Mouse (Mus musculus): ENCODE measurements around the gene Med18. TPM values are rescaled to one million over a fixed set of nuclear protein-coding genes. Genes with fewer than 3 reads are reported as not detected.

Med18 gene
- polyA plus RNA-seq, 1 experiment from 2014 or later: 31.8 TPM

- Histone ChIP-seq H3K27me3 (ENCODE audit: control insufficient read depth, insufficient read depth, low read length) (no peaks in the 10 kb centered on the region), H3K27ac (ENCODE audit: low read depth, low read length) (no peak overlapping the region), H3K4me2 (ENCODE audit: low read depth, low read length, severe bottlenecking) (no peak overlapping the region), H3K36me3 (ENCODE audit: control insufficient read depth, insufficient read depth, low read length) (no peaks in the 10 kb centered on the region), H3K4me3 (ENCODE audit: low read depth, low read length) (no peak overlapping the region), H3K9ac (ENCODE audit: low read length) (no peak overlapping the region), H3K9me3 (ENCODE audit: control insufficient read depth, low read length) (no peaks in the 10 kb centered on the region), H3K4me1 (replicated peaks; ENCODE audit: control insufficient read depth, insufficient read depth, low read length) (no peaks in the 10 kb centered on the region)
- ATAC-seq (replicated peaks; ENCODE audit: low FRiP score) (no peak), DNase-seq (ENCODE audit: low spot score) (no peak)
- WGBS: 87% methylated on average over 11 of the region's 11 CpGs
These were observed 39.6 kb upstream of the Med18 start for GRCm38 (mm10) chr4:132503344-132503743.

GRCm38 (mm10) chr4:132501639-132502038, 37.9 kb upstream of the Med18 start:
- Histone ChIP-seq H3K27me3 (ENCODE audit: control insufficient read depth, insufficient read depth, low read length) (no peaks in the 10 kb centered on the region), H3K9ac (ENCODE audit: low read length) (no peak overlapping the region), H3K4me3 (ENCODE audit: low read depth, low read length) (no peak overlapping the region), H3K27ac (ENCODE audit: low read depth, low read length) (no peak overlapping the region), H3K36me3 (ENCODE audit: control insufficient read depth, insufficient read depth, low read length) (no peaks in the 10 kb centered on the region; the same call in 1 of the 2 replicates), H3K4me1 (replicated peaks; ENCODE audit: control insufficient read depth, insufficient read depth, low read length) (no peaks in the 10 kb centered on the region), H3K9me3 (ENCODE audit: control insufficient read depth, low read length) (no peaks in the 10 kb centered on the region), H3K4me2 (ENCODE audit: low read depth, low read length, severe bottlenecking) (no peak overlapping the region)
- ATAC-seq (replicated peaks; ENCODE audit: low FRiP score): no peak
- 95% methylated on average over 6 of the region's 6 CpGs for WGBS
- DNase-seq (ENCODE audit: low spot score): no peak

- Histone ChIP-seq H3K4me3 (ENCODE audit: low read depth, low read length) (no peak overlapping the region), H3K27ac (ENCODE audit: low read depth, low read length) (no peak overlapping the region), H3K4me2 (ENCODE audit: low read depth, low read length, severe bottlenecking) (no peak overlapping the region), H3K4me1 (replicated peaks; ENCODE audit: control insufficient read depth, insufficient read depth, low read length) (no peaks in the 10 kb centered on the region), H3K27me3 (ENCODE audit: control insufficient read depth, insufficient read depth, low read length) (no peaks in the 10 kb centered on the region), H3K36me3 (ENCODE audit: control insufficient read depth, insufficient read depth, low read length) (no peaks in the 10 kb centered on the region; the same call in 1 of the 2 replicates), H3K9ac (ENCODE audit: low read length) (no peak overlapping the region), H3K9me3 (ENCODE audit: control insufficient read depth, low read length) (no peaks in the 10 kb centered on the region)
- DNase-seq (ENCODE audit: low spot score) (no peak), ATAC-seq (replicated peaks; ENCODE audit: low FRiP score) (no peak)
- WGBS: 93% methylated on average over 20 of the region's 20 CpGs
These were observed 30.7 kb upstream of the Med18 start for GRCm38 (mm10) chr4:132494271-132494918.

- no peak for ATAC-seq (replicated peaks; ENCODE audit: low FRiP score)
- H3K36me3 ChIP-seq (ENCODE audit: control insufficient read depth, insufficient read depth, low read length): no peaks in the 10 kb centered on the region; the same call in 1 of the 2 replicates
- H3K27ac ChIP-seq (ENCODE audit: low read depth, low read length): no peak overlapping the region
- H3K4me2 ChIP-seq (ENCODE audit: low read depth, low read length, severe bottlenecking): no peak overlapping the region
- no peaks in the 10 kb centered on the region for H3K27me3 ChIP-seq (ENCODE audit: control insufficient read depth, insufficient read depth, low read length)
- no peaks in the 10 kb centered on the region for H3K9me3 ChIP-seq (ENCODE audit: control insufficient read depth, low read length)
- WGBS: 86% methylated on average over 10 of the region's 10 CpGs
- no peak for DNase-seq (ENCODE audit: low spot score)
- H3K9ac ChIP-seq (ENCODE audit: low read length): no peak overlapping the region
- H3K4me3 ChIP-seq (ENCODE audit: low read depth, low read length): no peak overlapping the region
- no peaks in the 10 kb centered on the region for H3K4me1 ChIP-seq (replicated peaks; ENCODE audit: control insufficient read depth, insufficient read depth, low read length)
These were observed 28.7 kb upstream of the Med18 start for GRCm38 (mm10) chr4:132492178-132493060.

DNA sequence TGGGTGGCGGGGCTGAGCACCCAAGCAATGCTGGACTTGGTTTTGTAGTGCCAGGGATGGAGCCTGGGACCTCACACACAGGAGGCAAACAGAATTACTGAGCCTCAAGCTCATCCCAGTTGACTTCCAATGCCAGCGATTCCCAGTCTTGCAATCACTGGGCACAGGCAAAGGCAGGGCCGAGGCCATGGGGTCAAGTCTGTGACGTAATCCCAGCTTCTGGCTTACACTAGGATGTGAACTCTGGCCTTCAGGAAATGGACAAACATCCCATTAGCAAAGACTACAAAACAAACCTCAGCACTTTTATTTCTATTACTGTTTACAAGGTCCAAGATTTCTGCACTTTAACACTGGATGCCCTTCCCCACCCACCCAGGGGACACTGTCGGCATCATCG, 28.0 kb upstream of the Med18 start:
- Histone ChIP-seq H3K4me2 (ENCODE audit: low read depth, low read length, severe bottlenecking) (no peak overlapping the region), H3K4me1 (replicated peaks; ENCODE audit: control insufficient read depth, insufficient read depth, low read length) (no peaks in the 10 kb centered on the region), H3K9me3 (ENCODE audit: control insufficient read depth, low read length) (no peaks in the 10 kb centered on the region), H3K9ac (ENCODE audit: low read length) (no peak overlapping the region), H3K27me3 (ENCODE audit: control insufficient read depth, insufficient read depth, low read length) (no peaks in the 10 kb centered on the region), H3K27ac (ENCODE audit: low read depth, low read length) (no peak overlapping the region), H3K36me3 (ENCODE audit: control insufficient read depth, insufficient read depth, low read length) (no peaks in the 10 kb centered on the region; the same call in 1 of the 2 replicates), H3K4me3 (ENCODE audit: low read depth, low read length) (no peak overlapping the region)
- DNase-seq (ENCODE audit: low spot score) (no peak), ATAC-seq (replicated peaks; ENCODE audit: low FRiP score) (no peak)
- 93% methylated on average over 6 of the region's 6 CpGs for WGBS

GRCm38 (mm10) chr4:132491057-132491456, 27.3 kb upstream of the Med18 start:
- Histone ChIP-seq H3K9ac (ENCODE audit: low read length) (no peak overlapping the region), H3K9me3 (ENCODE audit: control insufficient read depth, low read length) (no peaks in the 10 kb centered on the region), H3K4me2 (ENCODE audit: low read depth, low read length, severe bottlenecking) (no peak overlapping the region), H3K4me1 (replicated peaks; ENCODE audit: control insufficient read depth, insufficient read depth, low read length) (no peaks in the 10 kb centered on the region), H3K27ac (ENCODE audit: low read depth, low read length) (no peak overlapping the region), H3K27me3 (ENCODE audit: control insufficient read depth, insufficient read depth, low read length) (no peaks in the 10 kb centered on the region), H3K36me3 (ENCODE audit: control insufficient read depth, insufficient read depth, low read length) (no peaks in the 10 kb centered on the region), H3K4me3 (ENCODE audit: low read depth, low read length) (no peak overlapping the region)
- DNase-seq (ENCODE audit: low spot score) (no peak), ATAC-seq (replicated peaks; ENCODE audit: low FRiP score) (no peak)
- WGBS: 93% methylated on average over 8 of the region's 8 CpGs

DNA sequence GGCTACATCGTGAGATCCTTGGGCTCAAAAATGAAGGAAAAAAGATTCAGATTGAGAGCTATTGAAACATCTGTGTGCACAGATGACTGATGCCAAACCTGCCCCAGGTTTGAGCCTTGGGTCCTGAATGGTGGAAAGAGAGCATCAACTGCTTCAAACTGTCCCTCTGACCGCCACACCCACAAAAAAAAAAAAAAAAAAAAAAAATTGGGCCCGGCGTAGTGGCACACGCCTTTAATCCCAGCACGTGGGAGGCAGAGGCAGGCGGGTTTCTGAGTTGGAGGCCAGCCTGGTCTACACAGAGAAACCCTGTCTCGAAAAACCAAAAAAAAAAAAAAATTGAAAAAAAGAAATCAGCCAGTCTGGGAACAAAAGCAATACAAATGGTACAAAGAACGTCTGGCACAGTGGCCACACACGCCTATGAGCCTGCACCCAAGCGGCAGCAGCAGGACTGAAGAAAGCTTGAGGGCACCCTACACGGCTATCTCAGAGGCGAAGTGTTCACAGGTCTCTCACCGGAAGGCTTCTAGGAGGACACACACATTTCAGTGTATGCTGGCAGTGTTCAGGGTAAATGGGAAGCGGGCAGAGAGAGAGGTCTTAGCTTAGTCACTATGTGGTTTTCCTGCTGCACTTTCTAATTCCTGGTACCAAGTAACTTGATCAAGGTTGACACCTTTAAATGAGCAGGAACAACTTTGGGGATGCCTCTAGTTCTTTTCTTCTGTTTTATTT, 26.7 kb upstream of the Med18 start:
- no peaks in the 10 kb centered on the region for H3K27me3 ChIP-seq (ENCODE audit: control insufficient read depth, insufficient read depth, low read length)
- no peak for DNase-seq (ENCODE audit: low spot score)
- H3K4me1 ChIP-seq (replicated peaks; ENCODE audit: control insufficient read depth, insufficient read depth, low read length): no peaks in the 10 kb centered on the region
- no peaks in the 10 kb centered on the region for H3K36me3 ChIP-seq (ENCODE audit: control insufficient read depth, insufficient read depth, low read length)
- no peak for ATAC-seq (replicated peaks; ENCODE audit: low FRiP score)
- no peak overlapping the region for H3K4me3 ChIP-seq (ENCODE audit: low read depth, low read length)
- H3K27ac ChIP-seq (ENCODE audit: low read depth, low read length): no peak overlapping the region
- no peaks in the 10 kb centered on the region for H3K9me3 ChIP-seq (ENCODE audit: control insufficient read depth, low read length)
- no peak overlapping the region for H3K9ac ChIP-seq (ENCODE audit: low read length)
- no peak overlapping the region for H3K4me2 ChIP-seq (ENCODE audit: low read depth, low read length, severe bottlenecking)
- WGBS: 92% methylated on average over 15 of the region's 15 CpGs

- H3K4me1 ChIP-seq (replicated peaks; ENCODE audit: control insufficient read depth, insufficient read depth, low read length): no peaks in the 10 kb centered on the region
- 83% methylated on average over 6 of the region's 6 CpGs for WGBS
- no peak for ATAC-seq (replicated peaks; ENCODE audit: low FRiP score)
- no peak overlapping the region for H3K4me3 ChIP-seq (ENCODE audit: low read depth, low read length)
- no peak for DNase-seq (ENCODE audit: low spot score)
- no peaks in the 10 kb centered on the region for H3K36me3 ChIP-seq (ENCODE audit: control insufficient read depth, insufficient read depth, low read length)
- no peaks in the 10 kb centered on the region for H3K27me3 ChIP-seq (ENCODE audit: control insufficient read depth, insufficient read depth, low read length)
- no peak overlapping the region for H3K9ac ChIP-seq (ENCODE audit: low read length)
- no peaks in the 10 kb centered on the region for H3K9me3 ChIP-seq (ENCODE audit: control insufficient read depth, low read length)
- H3K27ac ChIP-seq (ENCODE audit: low read depth, low read length): no peak overlapping the region
- no peak overlapping the region for H3K4me2 ChIP-seq (ENCODE audit: low read depth, low read length, severe bottlenecking)
These were observed 25.3 kb upstream of the Med18 start for GRCm38 (mm10) chr4:132488976-132489375.

Measured in forebrain, embryonic 11.5 days (tissue).